Mouse (Mus musculus) bone marrow macrophage, adult 2 months (primary cell): ENCODE measurements at regions not wholly inside any gene's neighbourhood (a gene's known extent, or its start where the extent isn't known, plus 50 kb on each side); places are given as distances from the start of the nearest gene placed in this dataset.

ENCODE experiments used
- CTCF ChIP-seq: IDR thresholded peaks from 2 replicates; pipeline ENCODE4 v1.5.1; 2012; ENCODE audit warnings: low read depth, mild to moderate bottlenecking, low read length, moderate library complexity
- POLR2A ChIP-seq: IDR thresholded peaks from 2 replicates; pipeline ENCODE4 v1.6.1; 2012; ENCODE audit warnings: mild to moderate bottlenecking, low read depth, low read length, borderline replicate concordance

DNA sequence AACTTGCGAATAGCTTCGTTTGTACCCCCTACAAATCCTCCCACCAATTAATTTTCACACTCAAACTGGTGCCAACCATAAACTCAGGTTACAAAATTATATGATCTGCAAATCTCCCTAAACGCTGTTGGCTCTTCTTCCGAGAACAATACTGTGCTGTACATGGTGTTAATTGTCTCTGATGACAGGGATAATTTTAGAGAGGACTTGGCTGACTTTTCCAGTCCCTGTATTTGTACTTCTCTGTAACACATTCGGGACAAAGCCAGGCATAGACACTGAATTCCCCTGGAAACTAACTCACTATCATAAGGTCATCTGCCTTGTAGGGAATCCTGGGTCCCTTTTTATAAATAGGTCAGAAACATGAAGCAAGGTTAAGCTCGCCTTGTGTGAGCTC, 442.4 kb downstream of the Ppargc1a start:
- TF ChIP-seq CTCF (no peak), POLR2A (no peak)
